Mouse (Mus musculus) layer of hippocampus, adult 9-11 months (tissue): ENCODE results near the gene Stk11.

ENCODE experiments used
- DNase-seq: peaks from one replicate; pipeline ENCODE4 v3.0.0; 2022

Stk11 gene

DNA sequence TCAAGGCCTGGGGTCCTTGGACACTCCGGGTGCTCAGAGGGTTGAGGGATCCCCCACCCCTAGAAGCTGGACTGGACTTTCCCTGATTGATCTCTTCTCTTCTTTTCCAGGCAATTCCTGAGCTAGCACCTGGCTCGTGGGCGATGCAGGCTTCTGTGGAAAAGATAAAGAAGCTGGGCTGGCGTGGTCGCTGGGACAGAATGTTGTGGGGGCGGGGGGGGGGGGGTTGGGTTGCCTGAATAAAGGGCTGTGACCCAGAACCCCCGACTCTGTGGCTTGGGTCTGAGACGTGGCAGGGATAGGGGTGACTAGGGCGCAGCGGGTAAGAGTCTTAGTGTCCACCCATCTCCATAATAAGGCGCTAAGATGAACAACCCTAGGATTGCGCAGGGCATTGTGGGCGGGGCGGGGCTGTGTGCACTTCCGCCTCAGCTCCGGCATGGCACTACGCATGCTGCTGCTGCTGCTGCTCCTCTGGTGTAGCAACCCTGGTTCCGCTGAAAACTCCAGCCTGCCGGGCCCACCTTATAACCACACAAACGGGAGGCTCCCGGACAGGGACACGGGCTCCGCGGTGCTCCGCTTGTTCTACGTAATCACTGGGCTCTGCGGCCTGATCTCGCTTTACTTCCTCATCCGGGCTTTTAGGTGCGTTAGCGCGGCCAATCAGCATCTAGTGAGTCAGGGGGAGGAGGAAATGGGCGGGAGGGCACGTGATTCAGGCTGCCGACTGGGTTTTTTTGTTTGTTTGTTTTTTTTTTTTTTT lies 57.1 kb downstream of the Stk11 start, which contains the start of gene 1600002K03Rik:
TSS of gene 1600002K03Rik (plus strand) at position 418 of the 766 bp plus-strand sequence.
- peak; percentile 94 for DNase-seq

DNA sequence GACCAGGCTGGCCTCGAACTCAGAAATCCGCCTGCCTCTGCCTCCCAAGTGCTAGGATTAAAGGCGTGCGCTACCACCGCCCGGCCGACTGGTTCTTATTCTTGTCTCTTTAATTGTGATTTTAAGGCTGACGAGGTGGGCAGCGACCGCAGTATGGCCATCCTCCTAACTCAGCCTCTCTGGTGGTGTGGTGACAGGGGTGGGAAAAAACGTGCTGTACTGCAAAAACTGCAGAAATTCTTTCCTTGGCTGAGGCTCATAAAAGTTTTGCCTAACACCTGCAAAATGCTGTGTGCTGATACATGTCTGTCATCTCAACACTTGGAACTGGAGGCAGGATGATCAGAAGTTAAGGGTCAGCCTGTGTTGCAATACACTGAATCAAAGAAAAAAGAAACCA lies 57.8 kb downstream of the Stk11 start:
- DNase-seq, result peak; percentile 31

DNA sequence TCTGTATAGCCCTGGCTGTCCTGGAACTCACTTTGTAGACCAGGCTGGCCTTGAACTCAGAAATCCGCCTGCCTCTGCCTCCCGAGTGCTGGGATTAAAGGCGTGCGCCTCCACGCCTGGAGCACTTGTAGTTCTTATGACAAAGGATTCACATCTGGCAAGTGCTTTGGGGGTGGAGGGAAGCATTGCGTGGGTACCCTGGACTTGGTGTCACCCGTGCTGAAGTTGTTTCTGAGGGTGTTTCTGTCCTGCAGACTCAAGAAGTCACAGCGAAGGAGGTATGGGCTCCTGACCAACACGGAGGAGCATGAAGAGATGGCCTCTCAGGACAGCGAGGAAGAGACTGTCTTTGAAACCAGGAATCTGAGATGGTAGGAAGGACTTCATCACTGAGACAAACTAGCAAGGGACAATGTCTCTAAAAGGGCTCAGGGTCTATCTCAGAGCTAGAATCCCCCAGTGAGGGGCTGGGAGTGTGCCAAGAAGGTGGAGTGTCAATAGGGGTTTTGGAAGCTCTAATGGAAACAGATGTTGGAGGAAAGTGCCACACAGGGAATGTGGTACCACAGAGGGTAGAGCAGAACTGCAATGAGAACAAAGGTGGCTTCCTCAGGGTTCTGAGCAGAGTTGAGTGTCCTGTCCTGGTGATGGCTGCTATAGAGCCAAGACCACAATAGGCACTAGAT lies 58.5 kb downstream of the Stk11 start:
- no peak for DNase-seq

DNA sequence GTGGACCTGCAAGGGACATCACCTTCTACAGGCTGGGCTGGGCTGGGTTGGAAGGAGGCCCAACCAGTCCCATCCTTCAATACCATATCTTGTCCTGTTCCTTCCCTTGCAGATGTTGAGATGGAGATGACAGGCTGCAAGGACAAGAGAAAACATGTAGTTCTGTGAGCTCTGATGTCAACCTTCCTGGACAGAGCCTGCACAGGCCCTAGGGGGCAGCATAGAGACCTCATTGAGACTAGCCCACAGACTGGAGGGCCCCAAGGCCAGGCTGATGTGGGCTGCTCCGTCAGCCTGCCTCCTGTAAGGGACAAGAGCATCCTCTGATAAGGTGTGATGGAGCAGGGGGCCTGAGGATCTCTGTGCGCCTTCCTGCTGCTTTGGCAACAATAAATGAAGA lies 59.1 kb downstream of the Stk11 start:
- peak; percentile 58 for DNase-seq

DNA sequence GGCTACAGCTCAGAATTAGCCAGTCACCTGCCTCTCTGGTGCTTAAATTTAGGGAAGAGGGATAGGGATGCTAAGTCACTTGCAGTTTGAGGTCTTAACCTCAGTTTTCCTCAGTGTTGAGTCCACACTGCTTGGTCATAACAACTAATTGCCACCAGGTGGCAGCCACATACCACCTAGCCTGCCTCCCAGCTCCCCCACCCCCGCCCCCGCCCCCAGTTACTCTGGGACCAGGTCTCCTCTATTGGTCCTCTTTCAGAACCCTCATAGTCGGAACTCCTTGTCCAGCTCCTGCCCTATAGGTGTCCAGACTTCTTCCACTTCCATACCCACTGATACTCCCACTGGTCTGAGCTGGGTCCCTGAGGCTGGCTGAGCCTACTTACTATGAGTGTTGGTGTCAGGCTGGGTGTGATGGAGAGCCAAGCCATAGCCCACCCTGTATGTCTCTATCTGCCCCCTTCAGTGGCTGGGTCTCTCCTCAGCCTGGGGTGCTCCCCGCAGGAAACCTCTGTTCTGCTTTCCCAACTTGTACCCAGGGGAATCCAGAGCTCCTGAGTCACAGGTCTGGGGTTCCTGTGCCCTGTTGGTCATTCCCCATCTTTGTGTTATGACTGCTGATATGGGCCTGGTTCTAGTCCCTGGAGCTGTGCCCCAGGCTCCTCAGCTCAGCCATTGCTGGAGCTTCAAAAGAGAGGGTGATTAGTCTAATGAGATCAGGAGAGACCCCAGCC lies 60.1 kb downstream of the Stk11 start:
- peak; percentile 29 for DNase-seq

DNA sequence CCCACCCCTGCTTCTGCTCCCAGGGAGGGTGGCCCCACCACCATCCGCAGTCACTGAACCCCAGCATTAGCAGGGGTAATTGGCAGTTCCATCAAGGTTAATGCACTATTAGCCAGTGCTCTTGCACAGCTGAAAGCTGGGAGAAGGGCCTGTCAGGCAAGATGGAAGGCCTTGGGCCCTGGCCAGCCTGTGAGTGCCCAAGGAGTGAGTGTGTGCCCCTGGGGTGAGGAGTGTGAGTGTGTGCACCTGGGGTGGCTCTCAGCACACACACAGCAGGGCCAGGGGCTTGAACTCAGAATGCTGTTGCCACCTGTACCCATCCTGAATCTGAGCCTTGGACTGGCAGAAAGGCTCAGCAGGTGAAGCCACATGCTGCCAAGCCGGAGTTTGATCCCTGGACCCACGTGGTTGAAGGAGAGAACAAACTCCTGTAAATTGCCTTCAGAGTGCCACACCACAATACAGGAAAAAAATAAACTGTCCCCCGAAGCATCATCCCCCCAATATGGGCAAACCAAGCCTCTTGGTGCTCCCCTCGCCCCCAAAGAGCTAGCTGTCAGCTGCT lies 60.7 kb downstream of the Stk11 start:
- DNase-seq, result no peak

DNA sequence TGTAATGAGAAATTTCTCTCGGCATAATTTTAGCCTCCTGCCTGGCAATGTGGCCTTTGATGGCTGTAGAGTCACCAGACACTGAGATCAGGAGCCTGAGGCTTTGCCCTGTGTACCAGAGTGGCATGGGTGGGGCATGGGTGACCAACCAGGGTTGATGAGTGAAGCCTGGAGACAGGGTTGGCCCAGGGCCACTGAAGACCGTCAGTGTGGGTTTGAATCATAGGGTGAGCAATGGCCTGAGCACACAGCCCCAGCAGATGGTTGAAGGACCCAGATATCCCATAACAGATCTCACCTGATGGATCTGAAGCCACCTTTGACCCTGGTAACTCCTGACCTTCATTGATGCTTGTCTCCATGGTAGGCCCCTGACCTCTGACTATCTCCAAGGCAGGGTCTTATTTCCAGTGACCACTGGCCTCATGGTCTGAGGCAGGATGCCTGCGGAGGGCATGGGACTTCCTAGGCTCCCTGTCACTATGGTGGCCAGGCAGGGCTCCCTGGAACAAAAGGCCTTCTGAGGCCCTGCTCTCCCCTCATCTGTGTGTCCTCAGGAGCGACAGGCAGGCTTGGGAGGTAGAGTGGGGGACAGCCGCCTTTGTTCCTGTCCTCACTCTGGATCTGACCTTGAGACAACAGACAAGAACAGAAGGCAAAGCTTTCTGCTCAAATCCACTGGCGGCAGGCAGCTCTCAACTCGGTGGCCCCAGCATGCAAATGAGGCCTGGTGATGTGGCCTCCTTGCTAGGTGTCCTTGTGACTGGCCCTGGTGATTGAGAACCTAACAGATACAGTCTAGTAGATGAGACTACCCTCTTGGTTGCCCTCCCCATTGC lies 62.1 kb downstream of the Stk11 start:
- no peak for DNase-seq

DNA sequence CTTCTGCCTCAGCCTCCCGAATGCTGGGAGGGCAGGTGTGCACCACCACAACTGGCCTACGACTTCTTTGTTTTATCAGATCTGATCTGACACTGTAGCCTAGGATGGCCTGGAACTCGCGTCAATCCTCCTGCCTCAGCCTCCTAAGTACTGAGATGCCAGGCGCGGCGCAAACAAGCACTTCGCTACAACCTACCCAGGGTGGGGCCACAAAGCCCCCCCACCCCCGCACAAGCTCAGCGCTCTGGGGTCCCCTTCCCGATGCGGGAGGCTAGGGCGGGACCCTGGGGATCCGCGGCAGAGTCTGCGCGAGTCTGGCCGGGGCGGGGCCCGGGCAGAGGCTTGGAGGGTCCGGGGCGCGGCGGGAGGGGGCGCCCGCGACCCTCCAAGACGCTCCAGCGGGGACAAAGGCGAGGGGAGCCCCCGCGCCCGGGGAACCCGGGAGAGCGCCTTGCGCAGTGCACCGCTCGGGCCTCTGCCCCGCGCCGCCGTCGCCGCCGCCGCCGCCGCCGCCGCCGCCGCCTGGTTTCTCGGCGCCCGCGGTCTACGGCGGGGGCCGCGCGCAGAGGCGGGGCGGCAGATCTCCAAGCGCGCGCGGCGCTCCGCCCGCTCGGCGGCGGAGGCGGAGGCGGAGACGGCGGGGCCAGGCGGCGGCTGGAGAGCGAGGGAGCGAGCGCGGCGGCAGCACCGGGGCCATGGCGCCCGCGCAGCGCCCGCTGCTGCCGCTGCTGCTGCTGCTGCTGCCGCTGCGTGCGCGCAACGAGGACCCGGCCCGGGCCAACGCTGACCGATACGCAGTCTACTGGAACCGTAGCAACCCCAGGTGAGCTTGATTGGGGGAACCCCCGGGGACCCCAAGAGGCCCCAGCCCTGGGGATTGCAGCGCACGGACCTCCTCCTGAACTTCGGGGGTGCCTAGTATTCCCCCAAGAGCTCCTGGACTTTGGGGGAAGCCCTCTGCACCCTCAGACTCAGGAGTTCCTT lies 63.8 kb downstream of the Stk11 start, which contains the start of gene Efna2:
TSS of gene Efna2 (plus strand) at position 415 of the 984 bp plus-strand sequence.
- no peak for DNase-seq
